Mouse (Mus musculus) heart, postnatal 14 days (tissue): ENCODE measurements at regions not wholly inside any gene's neighbourhood (a gene's known extent, or its start where the extent isn't known, plus 50 kb on each side); places are given as distances from the start of the nearest gene placed in this dataset.
A peak's percentile ranks its signal among the peaks of the same experiment; 100 is the strongest.

Experiments used
- DNase-seq, 2 experiments: peaks; one replicate each; pipeline ENCODE4 v3.0.0; 2021 to 2022
- intact Hi-C: fragments of 180-260 bp; cut with DNase I; formaldehyde crosslinking; loops from one replicate; pipeline ENCODE4 v1.15.1; 2025

DNA sequence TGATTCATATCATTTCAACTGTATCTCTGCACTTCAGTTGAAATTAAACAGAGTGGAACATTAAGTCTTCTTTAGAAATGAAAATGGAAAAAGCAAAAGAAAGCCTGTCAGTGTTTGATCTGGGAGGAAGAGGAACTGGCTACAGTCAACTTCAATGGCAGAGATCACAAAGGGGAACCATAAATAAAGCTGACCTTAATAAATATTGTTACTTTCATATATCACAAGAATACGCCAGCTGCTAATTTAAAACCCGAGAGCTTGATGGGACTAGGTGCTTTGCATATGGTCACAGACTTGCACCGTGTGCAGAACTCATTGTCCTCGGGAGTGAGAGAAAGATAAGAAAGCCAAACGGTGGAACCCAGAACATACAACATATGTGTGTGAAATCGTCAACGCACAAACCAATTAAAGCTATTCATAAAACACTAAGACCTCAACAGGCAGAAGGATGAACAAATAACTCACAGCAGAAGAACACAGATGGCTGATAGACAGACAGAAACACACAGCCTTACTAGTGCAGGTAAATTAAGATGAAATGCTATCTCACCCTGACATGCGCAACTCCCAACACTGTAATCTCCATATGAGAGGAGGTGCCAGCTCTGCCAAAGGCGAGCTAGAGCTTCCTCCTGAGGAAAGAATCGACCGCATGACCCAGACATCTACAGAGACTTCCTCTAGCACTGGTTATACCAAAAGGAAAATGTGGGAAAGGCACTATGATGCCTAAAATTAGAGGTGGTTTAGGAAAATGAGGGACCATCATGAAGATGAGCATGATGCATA, 189.9 kb downstream of the Hlx start:
- intact Hi-C loops: no loop called here
- no peak for DNase-seq

DNA sequence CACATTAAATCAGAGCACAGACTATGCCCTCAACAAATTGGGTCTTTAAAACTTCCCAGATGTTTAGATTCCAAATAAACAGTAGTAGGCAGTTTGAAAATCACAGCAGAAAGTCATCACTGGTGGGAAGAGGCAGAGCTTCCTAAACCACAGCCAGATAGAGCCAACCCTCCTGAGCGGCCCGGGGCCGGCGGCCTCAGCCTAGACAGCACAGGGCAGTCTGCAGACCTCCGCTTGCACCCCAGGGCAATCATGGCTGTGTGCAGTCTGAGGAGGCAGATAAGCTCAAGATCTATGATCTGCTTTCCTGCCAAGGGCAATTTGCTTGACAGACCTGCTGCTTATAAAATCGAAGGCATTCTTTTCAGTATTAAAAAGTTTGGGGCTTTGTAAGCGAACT, 192.6 kb downstream of the Hlx start:
- intact Hi-C loops: no loop called here
- no peak for DNase-seq

DNA sequence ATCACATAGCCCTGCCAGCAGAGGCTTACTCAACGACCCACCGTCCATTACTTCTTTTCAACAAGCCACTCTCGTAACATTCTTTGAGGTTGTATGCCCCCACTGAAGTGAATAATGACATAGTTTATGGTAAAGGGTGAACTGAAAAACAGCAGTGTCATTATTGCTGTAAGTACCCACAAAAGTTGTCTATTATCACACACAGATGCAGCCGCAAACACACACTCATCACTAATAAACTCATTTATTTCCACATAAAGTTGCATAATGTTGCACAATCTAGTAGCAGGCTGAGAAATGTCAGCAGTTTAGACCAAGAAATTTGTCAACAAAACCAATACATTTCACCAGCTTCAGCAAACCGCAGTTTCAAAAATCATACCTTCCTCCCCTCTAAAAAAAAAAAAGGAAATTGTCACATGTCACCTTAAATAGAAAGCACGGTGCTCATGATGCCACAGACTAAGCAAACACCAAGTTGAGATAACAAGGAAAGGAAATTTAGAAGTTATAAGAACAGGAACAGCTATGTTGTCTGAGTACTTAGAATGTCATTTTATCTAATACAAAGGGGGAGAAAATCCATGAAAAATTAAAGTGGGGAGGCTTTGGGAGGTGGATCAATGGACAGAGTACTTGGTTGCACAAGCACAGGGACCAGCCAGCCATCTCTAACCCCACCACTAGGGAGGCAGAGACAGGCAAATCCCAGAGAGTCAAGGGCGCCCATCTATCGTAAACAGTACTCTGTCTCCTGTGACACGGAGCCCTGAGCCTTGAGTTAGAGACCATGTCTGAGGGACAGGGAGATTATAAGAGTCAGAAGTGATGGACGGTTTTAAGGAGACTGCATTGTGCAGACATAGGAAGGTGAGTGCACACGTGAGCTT, 195.9 kb downstream of the Hlx start:
- no peak for DNase-seq
- intact Hi-C loops: no loop called here

DNA sequence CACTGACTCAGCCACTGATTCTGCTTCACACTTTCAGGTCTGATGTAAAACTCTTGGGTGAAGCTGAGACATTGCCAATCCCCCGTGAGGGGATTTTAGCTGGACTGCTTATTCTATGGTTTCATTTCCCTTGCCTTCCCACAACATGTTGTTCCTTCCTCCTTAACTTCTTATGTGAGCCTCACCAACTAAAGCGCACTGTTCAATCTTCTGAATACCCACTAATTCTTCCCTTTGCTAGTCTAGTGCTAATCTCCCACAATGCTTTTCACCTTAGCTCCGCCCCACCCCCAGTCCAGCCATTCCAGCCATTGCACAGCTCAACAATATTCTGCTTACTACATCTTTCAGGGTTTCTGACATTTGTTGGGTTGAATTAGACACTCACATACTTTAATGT, 196.7 kb downstream of the Hlx start:
- intact Hi-C loops: no loop called here
- no peak for DNase-seq

DNA sequence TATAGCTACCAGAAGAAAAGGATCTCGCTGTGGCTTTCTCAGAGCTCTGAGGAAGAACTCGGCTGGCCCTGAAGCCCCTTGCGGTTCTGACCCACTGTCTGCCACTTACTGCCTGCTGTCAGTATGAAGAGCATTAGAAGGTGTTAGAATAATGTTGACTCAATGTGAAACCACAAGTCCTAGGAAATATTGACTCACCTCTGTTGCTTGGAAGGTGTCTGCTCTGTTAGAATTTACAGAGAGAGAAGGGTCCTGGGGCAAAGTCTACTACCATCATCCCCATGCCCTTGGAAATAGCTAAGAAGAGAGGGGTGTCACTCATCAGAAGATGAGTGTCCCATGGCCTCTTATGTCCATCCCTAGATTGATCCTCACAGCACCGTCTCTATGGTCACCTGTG, 197.9 kb downstream of the Hlx start:
- intact Hi-C loops: no loop called here

DNA sequence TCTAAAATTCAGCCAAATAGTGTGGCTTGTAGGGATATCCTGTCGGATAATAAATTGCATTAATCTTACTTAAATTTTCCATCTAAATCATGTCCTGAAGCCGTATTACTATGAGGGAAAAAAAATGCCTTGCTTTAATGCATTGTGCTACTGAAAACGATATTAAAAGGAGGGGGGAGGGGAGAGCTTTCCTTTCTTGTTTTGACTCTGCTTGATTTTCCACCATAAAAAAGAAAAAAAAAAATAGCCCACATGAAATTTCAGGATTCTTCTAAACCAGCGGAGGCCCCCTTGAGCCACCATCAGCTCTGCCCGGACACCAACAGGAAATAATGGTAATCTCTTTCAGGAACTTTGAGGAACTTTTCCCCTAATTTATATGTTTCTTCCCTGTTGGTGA, 198.5 kb downstream of the Hlx start:
- intact Hi-C loops: no loop called here
- no peak for DNase-seq

More for the DNA sequence above, 197.9 kb downstream of the Hlx start:
- no peak for DNase-seq

DNA sequence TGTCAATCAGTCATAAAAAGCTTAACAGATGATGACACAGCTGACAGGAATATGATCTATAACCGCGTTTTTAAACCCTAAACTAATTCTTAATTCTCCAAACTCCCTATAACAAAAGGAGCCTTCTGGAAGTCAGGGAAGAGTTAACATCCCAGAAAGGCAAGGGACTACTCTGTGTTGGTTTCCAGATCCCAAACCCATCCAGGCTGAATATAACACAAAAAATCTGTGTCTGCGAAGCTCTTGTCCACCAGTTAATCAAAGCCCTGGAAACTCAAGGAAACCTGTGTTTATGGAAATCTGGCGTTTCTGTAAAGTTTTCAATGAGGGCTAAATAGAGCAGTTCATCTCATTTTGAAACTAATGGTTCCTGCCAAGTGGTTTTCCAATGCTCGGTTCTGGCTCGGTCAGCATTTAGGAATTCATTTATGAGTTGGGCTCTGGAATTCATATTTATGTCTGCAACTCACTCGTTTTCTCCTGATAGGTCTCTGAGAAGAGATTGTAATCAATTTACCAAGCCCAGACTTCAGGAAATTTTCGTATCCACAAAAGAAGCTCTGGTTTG, 199.8 kb downstream of the Hlx start:
- intact Hi-C loops: no loop called here
- DNase-seq: no peak

DNA sequence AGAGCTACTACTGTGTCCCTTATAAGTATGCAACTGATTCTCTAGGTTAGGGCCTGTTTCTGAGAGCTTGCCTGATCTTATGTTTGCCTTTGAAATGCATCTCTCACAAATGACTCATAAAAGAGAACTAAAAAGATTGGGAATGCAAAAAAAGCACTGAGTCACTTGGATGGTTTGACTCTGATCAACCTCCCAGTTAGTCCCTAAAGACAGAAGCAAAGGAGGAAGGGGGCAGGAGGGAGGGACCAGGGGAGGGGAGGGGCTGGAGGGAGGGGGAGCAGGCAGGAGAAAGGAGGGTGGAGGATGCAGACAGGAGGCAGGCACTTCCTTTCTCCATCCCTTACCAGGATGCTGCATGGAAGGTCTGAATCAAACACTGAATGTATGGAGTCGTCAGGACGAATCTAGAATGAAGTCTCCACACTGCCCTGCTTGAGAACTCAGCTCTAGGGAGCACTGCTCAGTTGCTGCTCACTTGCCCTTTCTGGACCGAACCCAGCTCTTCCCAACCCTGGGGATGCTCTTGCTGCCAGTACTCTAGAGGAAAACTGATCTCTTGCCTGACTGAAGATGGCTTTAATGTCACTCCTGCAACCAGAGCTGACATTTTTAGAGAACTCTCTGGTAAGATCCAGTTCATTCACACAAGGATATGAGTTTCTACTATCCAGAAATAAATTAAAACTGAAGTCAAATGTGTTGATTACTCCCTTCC, 201.7 kb downstream of the Hlx start:
- DNase-seq: no peak
- intact Hi-C loops: no loop called here

DNA sequence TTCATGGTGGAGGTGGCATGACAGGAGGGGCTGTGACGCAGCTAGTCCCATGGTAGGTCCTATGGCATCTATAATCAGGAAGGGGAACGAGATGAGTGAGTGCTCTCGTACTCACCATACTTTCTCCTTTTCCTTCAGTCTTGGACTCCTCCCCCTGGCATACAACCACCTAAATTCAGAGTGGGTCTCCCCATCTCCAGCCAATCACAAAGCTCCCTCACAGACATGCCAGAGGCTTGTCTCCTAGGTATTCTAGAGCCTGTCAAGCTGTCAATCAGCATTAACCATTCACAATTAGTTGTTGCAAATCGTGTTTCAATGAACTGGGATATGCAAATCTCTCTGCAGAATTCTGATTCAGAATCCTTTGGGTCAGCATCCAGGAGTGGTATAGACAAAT, 206.7 kb downstream of the Hlx start:
- intact Hi-C loops: no loop called here
- no peak for DNase-seq

DNA sequence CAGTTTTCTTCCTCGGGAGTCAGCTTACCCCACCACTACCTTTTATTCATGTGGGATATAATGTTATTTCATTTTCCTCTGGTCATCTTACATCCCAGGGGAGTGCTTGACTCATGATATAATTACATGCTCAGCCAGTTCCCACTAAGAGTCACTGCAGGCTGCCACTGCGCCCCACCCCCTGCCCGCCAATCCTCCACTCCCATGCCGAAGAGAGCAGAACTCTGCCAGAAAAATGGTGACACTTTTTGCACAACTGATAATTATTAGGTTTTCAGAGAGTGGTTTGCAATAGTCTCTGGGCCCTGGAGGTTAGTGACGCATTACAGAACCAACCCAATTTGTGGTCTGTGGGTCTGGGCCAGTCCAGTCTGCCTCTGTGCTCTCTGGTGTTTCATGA, 212.9 kb downstream of the Hlx start:
- intact Hi-C loops: no loop called here
- peak; percentile 17 to 31 for DNase-seq

DNA sequence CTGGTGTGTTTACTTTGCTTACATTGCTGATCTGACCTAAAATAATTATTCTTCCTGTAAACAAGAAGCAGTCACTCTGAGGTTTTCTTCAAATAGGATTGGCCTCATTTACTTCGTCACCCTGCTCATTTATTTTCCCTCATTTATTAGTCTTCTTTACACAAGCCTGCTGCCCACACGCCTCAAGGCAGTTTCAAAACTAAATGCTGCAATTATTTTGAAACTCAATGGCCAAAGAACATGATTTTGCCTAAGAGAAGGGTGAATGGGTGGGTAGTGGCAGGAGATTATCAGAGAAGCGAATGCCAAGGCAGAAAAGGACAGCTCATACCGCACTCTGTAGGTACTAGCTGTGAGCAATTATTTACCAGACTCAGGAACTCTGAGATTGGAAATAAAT, 227.8 kb downstream of the Hlx start:
- no peak for DNase-seq
- intact Hi-C loops: no loop called here

DNA sequence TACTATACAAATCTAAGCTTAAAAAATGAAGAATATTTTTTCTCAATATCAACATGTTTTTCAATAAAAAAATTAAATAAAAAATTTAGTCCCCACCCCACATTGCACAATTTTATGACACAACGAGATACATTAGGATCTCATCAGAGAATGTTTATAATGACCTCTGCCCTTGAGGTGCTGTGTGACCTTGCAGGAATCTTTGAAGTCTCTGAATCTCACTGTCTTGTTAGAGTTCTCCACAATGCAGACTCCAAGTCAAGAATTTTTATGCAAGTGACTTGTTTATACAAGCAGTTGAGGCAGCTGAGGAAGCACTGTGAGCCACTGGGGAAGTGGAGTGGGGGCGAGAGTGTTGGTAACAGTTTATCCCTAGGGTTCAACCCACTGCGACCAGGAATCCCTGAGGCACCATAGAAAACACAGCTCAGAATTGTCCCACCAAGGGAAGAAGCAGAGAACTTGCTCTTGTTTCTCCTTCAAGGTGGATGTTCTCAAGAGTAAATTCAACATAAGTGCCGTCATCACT, 228.5 kb downstream of the Hlx start:
- no peak for DNase-seq
- intact Hi-C loops: no loop called here

DNA sequence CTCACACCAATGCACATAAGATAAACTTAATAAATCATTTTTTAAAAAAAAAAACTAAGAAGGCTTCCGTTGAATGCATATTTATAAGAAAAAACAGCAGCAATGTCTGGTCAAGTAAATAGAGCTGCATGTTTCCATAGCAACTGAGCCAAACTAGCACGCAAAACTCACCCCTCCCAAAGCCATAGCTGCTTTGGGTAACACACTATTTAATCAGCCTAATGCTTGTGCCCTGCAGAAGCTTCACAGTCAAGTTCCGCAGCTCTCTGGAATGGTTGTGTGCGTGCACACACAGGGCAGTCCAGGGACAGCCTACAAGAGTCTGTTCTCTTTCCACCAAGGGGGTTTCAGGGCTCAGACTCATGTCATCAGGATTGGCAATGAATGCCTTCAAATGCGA, 231.7 kb downstream of the Hlx start:
- no peak for DNase-seq
- intact Hi-C loops: no loop called here

DNA sequence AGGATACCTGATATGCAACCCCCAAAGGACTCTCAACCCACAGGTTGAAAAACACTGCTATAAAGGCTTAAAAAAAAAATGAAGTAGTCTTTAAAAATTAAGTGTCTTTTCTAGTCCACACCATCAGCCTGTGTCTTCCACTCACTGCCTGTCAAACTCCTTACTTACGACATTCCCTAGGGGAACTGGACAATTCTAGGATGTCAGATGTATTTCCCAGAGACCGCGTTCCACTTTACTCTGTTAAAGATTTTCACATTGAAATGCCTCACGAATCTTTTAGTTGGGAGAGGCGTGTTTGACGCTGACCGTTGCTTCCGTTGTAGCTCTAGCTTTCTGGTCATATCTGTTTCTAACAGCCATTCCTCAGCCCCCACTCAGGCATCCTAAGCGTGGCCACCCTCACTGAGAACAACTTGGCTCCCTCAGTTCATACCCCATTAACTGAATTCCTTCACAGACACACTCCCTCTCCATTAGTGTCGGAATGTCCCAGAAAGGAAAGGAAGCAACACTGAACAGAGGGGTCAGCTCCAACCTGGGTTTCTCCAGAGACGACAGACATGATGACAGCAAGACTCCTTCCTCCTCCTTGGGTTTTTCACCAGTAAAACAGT, 233.4 kb downstream of the Hlx start:
- intact Hi-C loops: no loop called here
- DNase-seq: no peak

DNA sequence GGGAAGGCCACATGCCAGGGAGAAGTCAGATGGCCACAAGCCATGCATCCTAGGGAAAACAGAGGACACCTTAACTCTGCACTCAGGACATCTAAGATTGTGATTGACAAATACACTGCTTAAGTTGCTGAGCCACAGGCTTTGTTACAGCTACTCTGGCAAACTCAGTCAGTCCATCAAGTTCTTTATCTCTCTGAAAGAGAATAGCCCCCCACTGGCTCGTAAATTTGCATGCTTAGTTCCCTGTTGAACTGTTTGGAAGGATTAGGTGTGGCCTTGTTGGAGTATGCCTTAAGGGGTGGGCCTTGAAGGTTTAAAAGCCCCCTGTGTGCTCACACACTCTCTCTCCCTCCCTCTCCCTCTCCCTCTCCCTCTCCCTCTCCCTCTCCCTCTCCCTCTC, 235.4 kb downstream of the Hlx start:
- intact Hi-C loops: no loop called here
- no peak for DNase-seq

DNA sequence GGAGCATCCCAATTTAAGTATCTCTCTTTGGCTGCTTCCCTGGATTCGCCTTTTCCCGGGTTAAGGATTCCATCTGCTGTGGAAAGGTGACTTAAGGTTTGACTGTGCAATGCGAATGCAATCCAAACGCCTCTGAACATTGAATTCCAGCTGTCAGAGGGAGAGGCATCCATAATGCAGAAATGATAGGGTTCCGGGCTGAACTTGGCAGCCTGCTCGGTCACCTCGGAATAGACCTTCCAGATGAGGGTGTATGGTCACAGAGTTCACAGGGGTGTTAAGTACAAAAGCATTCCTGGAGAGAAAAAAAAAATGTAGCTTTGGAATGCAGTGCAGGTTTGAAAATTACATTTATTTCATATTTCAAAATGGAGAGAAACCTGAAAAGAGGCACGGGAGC, 238.6 kb downstream of the Hlx start:
- intact Hi-C loops: no loop called here
- DNase-seq: no peak

DNA sequence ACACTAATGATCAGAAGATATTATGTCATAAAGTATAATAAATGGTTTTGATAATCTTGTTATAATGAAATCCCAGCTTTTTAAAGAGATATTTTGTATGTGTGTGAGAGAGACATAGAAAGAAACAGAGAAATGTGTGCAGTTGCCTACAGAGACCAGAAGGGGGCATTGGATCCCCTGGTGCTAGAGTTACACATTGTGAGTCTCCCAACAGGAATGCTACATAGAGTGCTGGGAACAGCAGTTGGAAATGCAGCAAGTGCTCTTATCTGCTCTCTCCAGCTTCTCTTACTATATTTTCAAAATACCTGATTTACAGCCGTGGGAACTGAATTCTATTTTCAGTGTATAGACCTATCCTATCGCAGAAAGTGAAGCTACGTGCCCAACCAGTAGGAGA, 240.3 kb downstream of the Hlx start:
- DNase-seq: no peak

DNA sequence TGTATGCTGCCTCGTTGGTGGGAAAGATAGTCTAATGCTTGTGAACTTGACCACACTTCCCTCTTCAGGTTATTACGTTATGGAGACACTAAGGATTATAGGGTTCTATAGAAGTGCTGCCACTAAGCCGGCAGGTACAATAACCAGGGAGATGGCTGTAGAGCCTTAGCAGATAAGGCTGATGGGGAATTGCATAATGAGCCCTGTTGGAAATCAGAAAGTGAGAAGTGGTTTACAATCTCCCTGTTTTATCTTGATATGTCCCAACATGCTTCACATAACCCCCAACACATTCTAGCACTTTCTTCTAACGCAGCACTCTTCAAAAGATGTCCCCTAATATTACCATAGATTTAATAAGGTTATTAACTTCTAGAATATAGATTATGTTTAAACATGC, 241.2 kb downstream of the Hlx start:
- no peak for DNase-seq
- intact Hi-C loops: no loop called here

More for the DNA sequence above, 240.3 kb downstream of the Hlx start:
- intact Hi-C loops: no loop called here

DNA sequence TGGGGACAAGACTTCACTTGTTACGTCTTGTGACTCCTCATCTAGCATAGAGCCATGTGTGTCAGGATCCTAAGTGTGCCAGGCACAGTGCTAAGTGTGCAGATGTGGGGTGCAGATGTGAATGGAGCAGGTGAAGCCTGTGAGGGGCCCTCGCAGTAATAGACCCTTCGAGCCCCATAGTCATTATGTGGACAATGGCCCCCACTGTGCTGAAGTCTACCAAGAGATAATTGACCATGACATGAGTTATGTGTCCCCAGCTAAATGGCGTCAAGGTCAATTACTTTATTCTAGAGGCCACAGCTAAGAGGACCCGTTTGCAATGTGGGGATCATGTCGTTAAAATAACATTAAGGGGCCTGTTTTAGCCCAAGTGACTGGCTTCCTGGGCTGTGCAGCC, 245.0 kb downstream of the Hlx start:
- DNase-seq: no peak
- intact Hi-C loops: no loop called here

DNA sequence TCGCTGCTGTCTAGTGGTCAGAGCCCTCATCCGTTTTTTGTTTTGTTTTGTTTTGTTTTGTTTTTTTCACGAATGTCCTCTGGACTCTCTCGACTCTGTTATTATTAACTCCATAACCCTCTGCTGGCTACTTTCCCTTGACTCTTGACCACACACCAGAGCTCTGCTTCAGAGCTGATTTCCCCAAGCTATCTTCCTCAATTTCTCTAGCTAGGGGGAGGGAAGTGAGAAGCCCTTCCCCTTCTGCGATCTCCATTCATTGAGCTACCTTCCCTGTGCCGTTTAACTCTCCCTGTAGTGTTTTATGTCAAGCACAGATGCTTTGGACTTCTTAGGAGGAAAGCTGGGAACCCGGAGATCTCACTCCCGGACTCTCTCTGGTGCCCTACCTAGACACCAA, 247.6 kb downstream of the Hlx start:
- intact Hi-C loops: no loop called here
- DNase-seq: no peak
